Mouse (Mus musculus) neural tube, embryonic 13.5 days (tissue): ENCODE data around the gene Ercc6l. TPM values are rescaled to one million over a fixed set of nuclear protein-coding genes. Genes with fewer than 3 reads are reported as not detected.

Experiments used
- ATAC-seq: fragments of 200-750 bp; cut with Nextera tagmentation; 2 replicates; pipeline ENCODE4 v1.8.0; 2017; ENCODE audit warnings: low read depth, mild to moderate bottlenecking, moderate TSS enrichment, moderate library complexity
- H3K27ac ChIP-seq: fragments of 300-500 bp; sonication (generic); replicated peaks from 2 replicates; pipeline ENCODE4 v1.5.1; 2015; ENCODE audit warnings: moderate library complexity, mild to moderate bottlenecking, inconsistent platforms
- H3K27me3 ChIP-seq: fragments of 300-500 bp; sonication (generic); 2 replicates; pipeline ENCODE4 v1.6.1; 2015; ENCODE audit warnings: mild to moderate bottlenecking, inconsistent platforms
- H3K36me3 ChIP-seq: fragments of 300-500 bp; sonication (generic); 2 replicates; pipeline ENCODE4 v1.6.1; 2015; ENCODE audit warnings: mild to moderate bottlenecking, inconsistent platforms
- H3K4me1 ChIP-seq: fragments of 300-500 bp; sonication (generic); replicated peaks from 2 replicates; pipeline ENCODE4 v1.6.1; 2015; ENCODE audit warnings: inconsistent platforms
- H3K4me2 ChIP-seq: fragments of 300-500 bp; sonication (generic); 2 replicates; pipeline ENCODE4 v1.6.1; 2015; ENCODE audit warnings: inconsistent platforms, mild to moderate bottlenecking, moderate library complexity
- H3K4me3 ChIP-seq: fragments of 300-500 bp; sonication (generic); 2 replicates; pipeline ENCODE4 v1.5.1; 2015; ENCODE audit warnings: mild to moderate bottlenecking, inconsistent platforms
- H3K9ac ChIP-seq: fragments of 300-500 bp; sonication (generic); 2 replicates; pipeline ENCODE4 v1.6.1; 2015; ENCODE audit warnings: moderate library complexity, mild to moderate bottlenecking, inconsistent platforms
- H3K9me3 ChIP-seq: fragments of 300-500 bp; sonication (generic); 2 replicates; pipeline ENCODE4 v1.6.1; 2016; ENCODE audit warnings: inconsistent platforms
- WGBS: fragments of 180-500 bp; shearing (Covaris S2); methylation state at CpG from one replicate; pipeline ENCODE4 v1.1.7; 2015; 5-methylcytosine and 5-hydroxymethylcytosine counted together
- polyA plus RNA-seq: library from polyadenylated mRNA; unstranded; fragments of >200 nt; fragmentation: Nextera tagmentation; extraction: Ambion mirVana; gene quantifications from 2 replicates; pipeline ENCODE4 v1.2.1, GENCODE M21; 2015

Ercc6l gene
- polyA plus RNA-seq, 1 experiment from 2014 or later, result 2.2 TPM

DNA sequence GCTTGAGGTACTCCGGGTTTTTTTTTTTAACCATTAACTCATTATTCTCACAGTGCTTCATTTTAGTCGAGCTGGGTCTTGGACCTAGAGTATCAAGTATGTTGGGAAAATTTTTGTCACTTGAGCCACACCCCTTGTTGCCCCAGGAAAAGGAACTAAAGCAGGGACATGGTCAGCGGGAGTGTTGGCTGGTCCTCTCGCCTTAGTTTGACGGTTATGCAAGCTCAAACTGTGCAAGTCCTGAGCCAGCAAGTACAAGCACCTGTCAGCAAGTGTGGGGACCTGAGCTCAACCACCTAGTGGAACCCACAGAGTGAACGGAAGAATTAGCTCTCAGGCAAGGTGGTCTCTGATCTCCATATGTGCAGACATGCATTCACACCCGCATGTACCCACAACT is 55.0 kb downstream of the Ercc6l start:
- no peak overlapping the region for H3K4me2 ChIP-seq
- ATAC-seq, result no peak
- H3K27me3 ChIP-seq, result peaks cover 13% of the 10 kb centered on the region
- H3K36me3 ChIP-seq, result no peaks in the 10 kb centered on the region
- H3K27ac ChIP-seq, result no peak overlapping the region
- no peaks in the 10 kb centered on the region for H3K4me1 ChIP-seq
- H3K9me3 ChIP-seq, result no peaks in the 10 kb centered on the region
- H3K9ac ChIP-seq, result no peak overlapping the region
- 60% methylated on average over 7 of the region's 7 CpGs for WGBS
- H3K4me3 ChIP-seq, result no peak overlapping the region

DNA sequence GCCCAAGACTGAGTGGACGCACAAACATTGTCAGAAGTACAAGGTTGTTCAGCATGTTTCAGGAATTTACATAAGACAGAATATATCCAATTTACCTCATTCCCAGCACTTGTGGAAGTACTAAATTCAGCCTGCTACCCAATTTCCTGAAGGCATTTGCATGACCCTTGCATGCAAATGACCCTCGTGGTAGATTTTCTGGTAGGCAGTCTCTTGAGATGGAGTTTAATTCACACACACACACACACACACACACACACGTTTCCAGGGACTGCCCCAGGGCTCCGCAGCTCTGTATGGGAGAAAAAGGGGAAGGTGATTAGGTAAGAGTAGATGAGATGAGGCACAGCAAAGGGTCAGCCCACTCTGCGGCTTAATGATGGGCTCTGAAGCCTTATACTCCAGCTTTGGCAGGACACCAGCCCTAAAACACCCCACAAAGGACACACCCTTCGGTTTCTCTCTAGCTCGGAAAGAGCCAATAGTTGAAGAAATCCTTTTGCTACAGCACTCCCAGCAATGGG is 62.4 kb downstream of the Ercc6l start:
- H3K4me1 ChIP-seq, result no peaks in the 10 kb centered on the region
- H3K27me3 ChIP-seq, result peaks cover 26% of the 10 kb centered on the region
- H3K4me3 ChIP-seq, result no peak overlapping the region
- ATAC-seq, result no peak
- no peaks in the 10 kb centered on the region for H3K9me3 ChIP-seq
- no peaks in the 10 kb centered on the region for H3K36me3 ChIP-seq
- no peak overlapping the region for H3K9ac ChIP-seq
- no peak overlapping the region for H3K4me2 ChIP-seq
- 76% methylated on average over 7 of the region's 7 CpGs for WGBS
- no peak overlapping the region for H3K27ac ChIP-seq

Other genes starting within 250 kb of the Ercc6l start
- 4.3 and 5.0 TPM in 2 replicates for gene Rtl5, start 85.8 kb downstream of the Ercc6l start, polyA plus RNA-seq
- gene Pin4, start 37.6 kb downstream of the Ercc6l start, polyA plus RNA-seq, result 77.1 and 97.1 TPM in 2 replicates
- gene Rps4x, start 32.3 kb upstream of the Ercc6l start, polyA plus RNA-seq, result 423 and 453 TPM in 2 replicates
- 5.7 and 7.7 TPM in 2 replicates for gene Cited1, start 95.1 kb upstream of the Ercc6l start, polyA plus RNA-seq